Mouse (Mus musculus): ENCODE measurements around the gene Atp6v1b1. TPM values are rescaled to one million over a fixed set of nuclear protein-coding genes. Genes with fewer than 3 reads are reported as not detected.
A peak's percentile ranks its signal among the peaks of the same experiment; 100 is the strongest.
"Not testable (repeated sequence)": the region's sequence is repeated elsewhere in the genome, so short reads cannot be mapped to it uniquely, and the experiment has no call there.

Atp6v1b1 gene
- total RNA-seq, 2 experiments from 2014 or later: not detected

DNA sequence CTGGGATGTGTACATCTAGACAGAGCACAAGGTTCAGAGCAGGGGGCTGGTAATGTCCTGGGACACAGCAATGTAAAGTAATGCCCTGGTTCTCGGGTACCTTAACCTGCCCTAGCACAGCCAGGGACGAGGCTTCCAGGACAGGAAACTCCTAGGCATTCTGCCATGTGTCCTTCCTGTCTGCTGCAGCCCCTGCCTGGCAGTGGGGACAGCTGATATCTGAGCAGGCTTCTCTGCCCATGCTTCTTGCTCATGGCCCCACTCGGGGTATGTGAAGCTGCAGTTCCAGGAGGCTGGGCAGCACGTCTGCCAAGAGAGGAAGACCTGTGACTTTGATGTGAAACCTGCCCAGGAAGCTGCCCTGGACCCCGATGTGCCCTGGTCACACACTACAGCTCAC lies 25.7 kb downstream of the Atp6v1b1 start:
- DNase-seq: no peak
- intact Hi-C loops (cut with DNase I): no loop called here

- intact Hi-C loops (cut with DNase I): no loop called here
- no peak for DNase-seq
Measured at GRCm38 (mm10) chr6:83774126-83774525, 31.3 kb downstream of the Atp6v1b1 start.

DNA sequence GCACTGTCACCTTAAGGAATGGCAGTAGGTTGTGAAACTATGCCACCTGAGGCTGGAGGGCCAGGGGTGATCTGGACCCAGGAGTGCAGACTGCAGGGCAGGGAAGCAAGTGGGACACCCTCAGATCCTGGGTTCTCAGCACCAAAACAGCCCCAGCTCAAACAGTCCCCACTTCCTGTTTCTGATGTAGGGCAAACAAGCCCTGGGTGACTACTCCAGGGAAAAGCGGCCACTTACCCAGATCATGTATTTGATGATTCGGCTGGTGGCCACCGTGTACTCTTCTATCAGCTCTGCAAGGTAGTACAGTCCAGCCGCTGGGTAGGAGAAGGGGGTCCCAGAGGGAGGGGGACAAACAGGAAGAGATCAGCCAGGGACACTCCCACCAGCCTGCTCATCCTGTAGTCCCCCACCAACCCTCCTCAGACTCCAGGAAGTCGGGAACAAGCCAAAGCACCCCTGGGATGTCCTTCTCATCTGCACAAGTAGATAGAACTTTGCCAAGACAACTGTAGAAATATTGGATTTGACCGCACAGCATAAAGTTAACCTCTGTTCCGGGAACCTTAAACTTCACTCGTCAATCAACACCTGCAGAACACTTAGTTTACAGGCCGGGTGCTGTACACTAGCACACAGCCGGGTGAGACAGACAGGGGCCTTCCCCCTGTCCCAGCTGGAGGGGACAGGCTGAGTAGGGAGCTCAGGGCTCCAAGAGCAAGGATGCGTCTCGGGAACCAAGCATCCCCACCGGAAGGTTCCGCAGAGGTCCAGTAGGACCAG lies 32.2 kb downstream of the Atp6v1b1 start:
- no peak for DNase-seq
- intact Hi-C loops (cut with DNase I): no loop called here

DNA sequence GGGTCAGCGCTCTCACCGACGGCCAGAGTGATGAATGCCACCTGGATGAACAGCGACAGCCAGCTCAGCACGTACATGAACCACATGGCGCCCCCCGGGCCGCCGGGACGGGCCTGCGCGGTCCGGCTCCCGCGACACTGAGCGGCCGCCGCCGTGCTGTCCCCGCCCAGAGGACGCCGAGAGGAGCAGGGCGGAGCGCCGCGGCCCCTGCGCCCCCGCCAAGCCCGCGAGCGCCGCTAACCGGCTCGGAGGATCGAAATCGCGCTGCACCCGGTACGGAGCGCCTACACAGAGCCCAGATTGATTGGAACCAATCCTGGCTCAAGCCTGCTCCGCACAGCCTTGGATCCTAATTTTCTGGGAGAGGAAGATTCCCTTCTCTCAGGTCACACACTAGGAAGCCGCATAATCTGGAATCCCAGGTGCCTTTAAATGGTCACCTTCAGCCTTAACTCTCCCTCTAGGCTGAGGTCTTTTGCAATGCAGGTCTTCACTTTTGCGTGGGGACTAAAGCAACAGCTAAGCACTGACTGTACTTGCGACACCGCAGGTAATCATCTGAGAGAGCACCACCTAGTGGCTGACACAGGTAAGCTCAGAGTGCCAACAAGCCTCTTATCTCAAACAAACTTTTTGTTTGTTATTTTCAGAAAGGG lies 33.0 kb downstream of the Atp6v1b1 start, which contains the start of gene Tex261:
Gene Tex261 (minus strand): TSS at position 176 of the 656 bp plus-strand sequence.
- DNase-seq: peak; percentile 86 to 87
- intact Hi-C loops (cut with DNase I): no loop called here

DNA sequence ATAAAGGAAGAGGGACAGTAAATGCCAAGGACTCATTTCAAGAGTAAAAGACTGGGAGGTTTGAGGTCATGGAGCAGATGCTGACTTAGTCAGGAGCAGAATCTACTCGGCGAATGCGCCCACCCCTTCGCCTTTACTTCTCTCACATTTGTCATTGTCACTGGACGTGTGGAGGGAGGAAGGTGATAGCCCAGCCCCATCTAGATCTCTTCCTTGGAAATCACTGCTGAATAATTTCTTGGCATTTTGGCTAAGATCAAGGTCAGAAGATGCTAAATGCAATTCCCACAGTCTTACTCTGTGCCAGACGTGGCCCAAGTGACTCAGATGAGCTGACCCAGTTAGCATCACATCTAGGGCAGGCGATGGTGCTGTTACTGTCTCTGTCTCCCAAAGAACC lies 35.5 kb downstream of the Atp6v1b1 start:
- intact Hi-C loops (cut with DNase I): no loop called here
- no peak for DNase-seq

DNA sequence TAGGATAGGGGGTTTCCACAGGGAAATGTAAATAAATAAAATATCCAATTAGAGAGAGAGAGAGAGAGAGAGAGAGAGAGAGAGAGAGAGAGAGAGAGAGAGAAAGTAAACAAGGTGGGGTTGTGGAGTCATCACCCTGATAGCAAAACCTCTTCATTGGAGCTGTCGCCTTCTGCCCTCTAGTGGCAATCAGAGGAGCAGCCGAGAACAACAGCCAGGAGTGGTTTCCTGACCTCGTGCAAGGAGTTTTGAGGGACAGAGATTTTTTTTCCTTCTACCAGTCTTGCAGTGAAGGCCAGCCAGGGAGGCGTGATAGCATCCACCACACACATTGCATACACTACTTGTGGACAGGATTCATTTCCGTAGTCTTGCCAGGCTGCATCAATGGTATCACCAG lies 36.2 kb downstream of the Atp6v1b1 start:
- DNase-seq: peak in 1 of 2 experiments; percentile 19
- intact Hi-C loops (cut with DNase I): no loop called here

DNA sequence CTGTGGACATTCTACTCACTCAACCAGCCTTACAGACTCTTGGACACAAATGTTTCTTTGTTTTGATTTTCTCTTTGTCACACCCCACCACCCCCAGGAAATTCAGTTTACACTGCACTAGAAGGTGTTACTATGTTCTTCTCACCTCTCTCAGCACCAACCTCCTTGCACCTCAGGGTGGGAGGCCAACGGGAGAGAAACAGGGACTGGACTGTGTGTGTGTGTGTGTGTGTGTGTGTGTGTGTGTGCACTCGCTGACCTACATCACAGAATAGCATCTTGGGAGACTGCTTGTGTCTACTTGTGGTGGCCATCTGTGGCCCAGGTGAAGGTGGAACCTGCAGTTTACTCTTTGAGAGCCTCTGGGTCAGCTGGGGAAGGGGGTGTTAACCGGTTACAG lies 43.6 kb downstream of the Atp6v1b1 start:
- DNase-seq: no peak
- intact Hi-C loops (cut with DNase I): no loop called here

GRCm38 (mm10) chr6:83788554-83788953 lies 45.8 kb downstream of the Atp6v1b1 start:
- intact Hi-C loops (cut with DNase I): no loop called here
- no peak for DNase-seq

DNA sequence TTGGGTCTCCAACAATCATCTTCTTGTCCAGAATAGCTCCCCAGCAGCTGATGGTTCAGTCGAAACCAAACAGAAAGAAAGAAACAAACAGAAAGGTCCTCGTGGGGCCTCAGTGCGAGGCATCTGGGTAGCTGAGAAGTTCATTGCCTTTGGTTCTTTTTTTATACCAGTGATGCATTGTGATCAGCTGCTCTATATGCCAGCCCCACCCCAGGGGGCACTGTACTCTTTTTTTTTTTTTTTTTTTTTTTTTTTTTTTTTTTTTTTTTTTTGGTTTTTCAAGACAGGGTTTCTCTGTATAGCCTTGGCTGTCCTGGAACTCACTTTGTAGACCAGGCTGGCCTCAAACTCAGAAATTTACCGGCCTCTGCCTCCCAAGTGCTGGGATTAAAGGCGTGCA lies 47.7 kb downstream of the Atp6v1b1 start:
- intact Hi-C loops (cut with DNase I); DNase-seq: not testable (repeated sequence)

- no peak for DNase-seq
- intact Hi-C loops (cut with DNase I): no loop called here
Measured at GRCm38 (mm10) chr6:83791251-83791890, 48.6 kb downstream of the Atp6v1b1 start.

- peak; percentile 88 to 94 for DNase-seq
- intact Hi-C loops (cut with DNase I): no loop called here
Measured at GRCm38 (mm10) chr6:83794760-83795296, 52.0 kb downstream of the Atp6v1b1 start, which contains the start of gene Nagk. Nagk (plus strand) TSS chr6:83794982.

DNA sequence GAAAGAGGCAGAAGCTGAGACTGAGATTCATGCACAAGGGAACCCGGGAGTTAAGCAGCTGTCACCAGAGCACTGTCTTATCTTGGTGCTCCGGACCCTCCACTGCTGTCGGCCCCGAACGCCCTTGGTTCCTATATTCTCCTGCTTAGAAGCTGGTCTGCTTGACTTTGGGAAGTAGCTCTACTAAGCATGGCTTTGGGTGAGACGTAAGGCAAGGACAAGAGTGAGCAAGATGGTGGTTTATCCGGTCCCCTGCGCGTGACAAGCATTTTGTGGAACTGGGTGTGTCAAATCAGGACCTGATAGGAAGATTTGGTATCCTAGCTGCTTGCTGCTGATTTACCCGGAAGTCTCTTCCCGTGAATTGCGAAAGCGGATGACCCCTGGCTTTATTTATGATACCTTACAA lies 52.7 kb downstream of the Atp6v1b1 start:
- intact Hi-C loops (cut with DNase I): no loop called here
- no peak for DNase-seq

- intact Hi-C loops (cut with DNase I): no loop called here
- DNase-seq: no peak
Measured at GRCm38 (mm10) chr6:83796686-83797085, 53.9 kb downstream of the Atp6v1b1 start.

DNA sequence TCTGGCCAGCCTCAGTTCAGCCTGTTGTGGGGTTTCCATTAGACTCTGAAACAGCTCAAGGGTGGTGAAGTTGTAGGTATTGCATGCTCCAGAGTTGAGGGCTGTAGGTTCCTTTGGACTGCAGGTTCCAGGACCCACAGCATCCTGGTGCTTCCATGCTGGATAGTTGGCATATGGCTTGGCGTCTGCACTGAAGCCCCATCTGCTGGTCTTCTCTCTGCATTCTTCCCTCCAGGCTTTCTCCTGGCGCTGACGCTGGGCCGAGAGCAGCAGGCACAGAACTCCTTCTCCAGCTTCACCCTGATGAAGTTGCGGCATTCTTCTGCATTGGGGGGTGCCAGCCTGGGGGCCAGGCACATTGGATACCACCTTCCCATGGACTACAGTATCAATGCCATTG lies 59.2 kb downstream of the Atp6v1b1 start:
- intact Hi-C loops (cut with DNase I): no loop called here

DNA sequence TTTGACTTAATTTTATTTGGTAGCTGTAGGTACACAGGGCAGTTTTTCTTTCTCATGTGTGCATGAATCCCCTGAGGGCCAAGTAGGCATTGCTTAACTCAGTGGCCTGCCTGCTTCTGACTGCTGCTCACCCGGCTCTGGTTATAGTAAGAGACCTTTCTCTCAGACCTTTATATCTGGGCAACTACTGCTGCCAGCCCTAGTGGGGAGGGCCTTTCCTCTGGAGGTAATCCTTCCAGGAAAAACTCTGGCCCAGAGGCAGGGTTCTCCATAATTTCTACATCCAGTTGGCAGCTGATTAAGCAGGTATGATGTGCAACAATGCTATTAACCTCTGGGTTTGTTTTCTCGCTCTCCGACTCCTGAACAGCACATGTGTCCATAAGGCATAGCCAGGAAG lies 60.1 kb downstream of the Atp6v1b1 start:
- intact Hi-C loops (cut with DNase I): no loop called here
- no peak for DNase-seq

More for the DNA sequence above, 59.2 kb downstream of the Atp6v1b1 start:
- DNase-seq: no peak

Other genes starting within 250 kb of the Atp6v1b1 start
- 10 to 100 TPM; 14.8 to 17.8 TPM for gene Dguok, start 236.0 kb upstream of the Atp6v1b1 start, total RNA-seq (2021)
- under 1 TPM in 1 of 2 experiments, not detected in 1; 0.39 TPM for gene Actg2, start 206.7 kb upstream of the Atp6v1b1 start, total RNA-seq (2021)
- 1 to 10 TPM; 5.5 to 6.5 TPM for gene Stambp, start 170.3 kb upstream of the Atp6v1b1 start, total RNA-seq (2021)
- not detected for gene Clec4f, start 86.8 kb upstream of the Atp6v1b1 start, total RNA-seq (2021)
- gene Cd207, start 65.1 kb upstream of the Atp6v1b1 start, total RNA-seq (2021): under 1 TPM in 1 of 2 experiments, not detected in 1; 0.18 TPM
- not detected for gene Vax2, start 31.7 kb upstream of the Atp6v1b1 start, total RNA-seq (2021)
- not detected for gene Ankrd53, start 19.7 kb downstream of the Atp6v1b1 start, total RNA-seq (2021)
- gene Tex261, start 32.8 kb downstream of the Atp6v1b1 start, total RNA-seq (2021): 10 to 100 TPM; 42.8 to 56.4 TPM
- gene Nagk, start 52.0 kb downstream of the Atp6v1b1 start, total RNA-seq (2021): 1 to 10 TPM; 4.4 to 4.6 TPM
- 10 to 100 TPM; 66.9 to 79.0 TPM for gene Paip2b, start 88.8 kb downstream of the Atp6v1b1 start, total RNA-seq (2021)
- gene Zfp638, start 124.1 kb downstream of the Atp6v1b1 start, total RNA-seq (2021): 10 to 100 TPM; 35.9 to 36.9 TPM

All from gastrocnemius, postnatal 36 days (tissue).